Mouse (Mus musculus): ENCODE data around the gene Ugt3a1. TPM values are rescaled to one million over a fixed set of nuclear protein-coding genes. Genes with fewer than 3 reads are reported as not detected.
"Not testable (repeated sequence)": the region's sequence is repeated elsewhere in the genome, so short reads cannot be mapped to it uniquely, and the experiment has no call there.

Gene Ugt3a1
- polyA plus RNA-seq (2015; fragmentation: Nextera tagmentation; extraction: Ambion mirVana) = not detected in 2 replicates

- ATAC-seq (replicated peaks) = no peak
- Histone ChIP-seq H3K9me3 (no peaks in the 10 kb centered on the region), H3K36me3 (replicated peaks) (no peaks in the 10 kb centered on the region), H3K27me3 (replicated peaks) (no peaks in the 10 kb centered on the region), H3K27ac (no peak within 1 kb of the TSS), H3K9ac (no peak within 1 kb of the TSS), H3K4me3 (no peak within 1 kb of the TSS), H3K4me1 (no peaks in the 10 kb centered on the region), H3K4me2 (no peak within 1 kb of the TSS)
- WGBS = 94% methylated on average over 6 of the region's 6 CpGs
Observed at GRCm38 (mm10) chr15:9276838-9277295, at the start of gene Ugt3a1. Gene Ugt3a1 (plus strand): TSS chr15:9276888.

GRCm38 (mm10) chr15:9230917-9231316 is 45.8 kb upstream of the Ugt3a1 start:
- 0 out of 2 replicates have a peak, but pooled peaks have one; percentile 74 for ATAC-seq (replicated peaks)
- 75% methylated on average over 4 of the region's 4 CpGs for WGBS
- not testable (repeated sequence) for H3K9me3 ChIP-seq; H3K4me2 ChIP-seq; H3K27me3 ChIP-seq (replicated peaks); H3K9ac ChIP-seq; H3K4me3 ChIP-seq; H3K27ac ChIP-seq; H3K4me1 ChIP-seq; H3K36me3 ChIP-seq (replicated peaks)

GRCm38 (mm10) chr15:9246345-9246744 is 30.3 kb upstream of the Ugt3a1 start:
- H3K27ac ChIP-seq = no peak overlapping the region
- no peak overlapping the region for H3K4me3 ChIP-seq
- no peaks in the 10 kb centered on the region for H3K36me3 ChIP-seq (replicated peaks)
- H3K9me3 ChIP-seq = no peaks in the 10 kb centered on the region
- H3K27me3 ChIP-seq (replicated peaks) = no peaks in the 10 kb centered on the region
- H3K9ac ChIP-seq = no peak overlapping the region
- ATAC-seq (replicated peaks) = no peak
- H3K4me2 ChIP-seq = no peak overlapping the region
- H3K4me1 ChIP-seq = no peaks in the 10 kb centered on the region

GRCm38 (mm10) chr15:9252891-9253290 is 23.8 kb upstream of the Ugt3a1 start:
- no peak for ATAC-seq (replicated peaks)
- Histone ChIP-seq H3K36me3 (replicated peaks) (no peaks in the 10 kb centered on the region), H3K4me3 (no peak overlapping the region), H3K9ac (no peak overlapping the region), H3K4me2 (no peak overlapping the region), H3K9me3 (no peaks in the 10 kb centered on the region), H3K4me1 (no peaks in the 10 kb centered on the region), H3K27ac (no peak overlapping the region), H3K27me3 (replicated peaks) (no peaks in the 10 kb centered on the region)
- WGBS = 98% methylated on average over 3 of the region's 3 CpGs

GRCm38 (mm10) chr15:9260621-9261020 is 16.1 kb upstream of the Ugt3a1 start:
- H3K4me2 ChIP-seq = no peak overlapping the region
- 72% methylated on average over 3 of the region's 3 CpGs for WGBS
- no peak overlapping the region for H3K27ac ChIP-seq
- H3K36me3 ChIP-seq (replicated peaks) = no peaks in the 10 kb centered on the region
- H3K4me3 ChIP-seq = no peak overlapping the region
- H3K9ac ChIP-seq = no peak overlapping the region
- no peak for ATAC-seq (replicated peaks)
- no peaks in the 10 kb centered on the region for H3K4me1 ChIP-seq
- H3K9me3 ChIP-seq = no peaks in the 10 kb centered on the region
- no peaks in the 10 kb centered on the region for H3K27me3 ChIP-seq (replicated peaks)

GRCm38 (mm10) chr15:9271876-9272275 is 4.8 kb upstream of the Ugt3a1 start:
- no peak for ATAC-seq (replicated peaks)
- WGBS = 82% methylated on average over 7 of the region's 7 CpGs
- H3K27me3 ChIP-seq (replicated peaks) = no peaks in the 10 kb centered on the region
- no peak overlapping the region for H3K9ac ChIP-seq
- no peaks in the 10 kb centered on the region for H3K36me3 ChIP-seq (replicated peaks)
- H3K4me1 ChIP-seq = no peaks in the 10 kb centered on the region
- H3K4me3 ChIP-seq = no peak overlapping the region
- H3K27ac ChIP-seq = no peak overlapping the region
- H3K9me3 ChIP-seq = no peaks in the 10 kb centered on the region
- no peak overlapping the region for H3K4me2 ChIP-seq

- H3K4me2 ChIP-seq = no peak overlapping the region
- H3K4me3 ChIP-seq = no peak overlapping the region
- no peak for ATAC-seq (replicated peaks)
- no peaks in the 10 kb centered on the region for H3K9me3 ChIP-seq
- H3K36me3 ChIP-seq (replicated peaks) = no peaks in the 10 kb centered on the region
- no peak overlapping the region for H3K9ac ChIP-seq
- H3K4me1 ChIP-seq = no peaks in the 10 kb centered on the region
- no peak overlapping the region for H3K27ac ChIP-seq
- 92% methylated on average over 3 of the region's 3 CpGs for WGBS
- no peaks in the 10 kb centered on the region for H3K27me3 ChIP-seq (replicated peaks)
Observed at GRCm38 (mm10) chr15:9279026-9279425, 2.3 kb downstream of the Ugt3a1 start.

GRCm38 (mm10) chr15:9279596-9279995 is 2.9 kb downstream of the Ugt3a1 start:
- ATAC-seq (replicated peaks) = no peak
- H3K4me2 ChIP-seq = no peak overlapping the region
- no peaks in the 10 kb centered on the region for H3K9me3 ChIP-seq
- no peaks in the 10 kb centered on the region for H3K4me1 ChIP-seq
- no peak overlapping the region for H3K27ac ChIP-seq
- H3K4me3 ChIP-seq = no peak overlapping the region
- H3K27me3 ChIP-seq (replicated peaks) = no peaks in the 10 kb centered on the region
- 87% methylated on average over 3 of the region's 3 CpGs for WGBS
- no peak overlapping the region for H3K9ac ChIP-seq
- no peaks in the 10 kb centered on the region for H3K36me3 ChIP-seq (replicated peaks)

GRCm38 (mm10) chr15:9283165-9283564 is 6.5 kb downstream of the Ugt3a1 start:
- Histone ChIP-seq H3K27me3 (replicated peaks) (no peaks in the 10 kb centered on the region), H3K4me1 (no peaks in the 10 kb centered on the region), H3K9me3 (no peaks in the 10 kb centered on the region), H3K4me3 (no peak overlapping the region), H3K4me2 (no peak overlapping the region), H3K27ac (no peak overlapping the region), H3K9ac (no peak overlapping the region), H3K36me3 (replicated peaks) (no peaks in the 10 kb centered on the region)
- no peak for ATAC-seq (replicated peaks)
- WGBS = 87% methylated on average over 2 of the region's 2 CpGs

GRCm38 (mm10) chr15:9289660-9290059 is 13.0 kb downstream of the Ugt3a1 start:
- no peaks in the 10 kb centered on the region for H3K4me1 ChIP-seq
- H3K27me3 ChIP-seq (replicated peaks) = no peaks in the 10 kb centered on the region
- no peak overlapping the region for H3K27ac ChIP-seq
- no peak overlapping the region for H3K4me3 ChIP-seq
- no peak for ATAC-seq (replicated peaks)
- H3K4me2 ChIP-seq = no peak overlapping the region
- 63% methylated on average over 2 of the region's 2 CpGs for WGBS
- no peak overlapping the region for H3K9ac ChIP-seq
- H3K36me3 ChIP-seq (replicated peaks) = no peaks in the 10 kb centered on the region
- no peaks in the 10 kb centered on the region for H3K9me3 ChIP-seq

- Histone ChIP-seq H3K9ac (no peak overlapping the region), H3K27ac (no peak overlapping the region), H3K27me3 (replicated peaks) (no peaks in the 10 kb centered on the region), H3K9me3 (no peaks in the 10 kb centered on the region; the same call in 1 of the 2 replicates), H3K4me1 (no peaks in the 10 kb centered on the region), H3K36me3 (replicated peaks) (no peaks in the 10 kb centered on the region), H3K4me2 (no peak overlapping the region), H3K4me3 (no peak overlapping the region)
- WGBS = 84% methylated on average over 8 of the region's 8 CpGs
- ATAC-seq (replicated peaks) = no peak
Observed at GRCm38 (mm10) chr15:9305978-9306692, 29.4 kb downstream of the Ugt3a1 start.

GRCm38 (mm10) chr15:9334596-9334995 is 57.9 kb downstream of the Ugt3a1 start:
- H3K4me2 ChIP-seq = no peak overlapping the region
- H3K9me3 ChIP-seq = no peaks in the 10 kb centered on the region

GRCm38 (mm10) chr15:9335341-9335740 is 58.7 kb downstream of the Ugt3a1 start, which contains the start of gene Ugt3a2:
Gene Ugt3a2 (plus strand): TSS chr15:9335550.
- 90% methylated on average over 4 of the region's 4 CpGs for WGBS
- no peak within 1 kb of the TSS for H3K4me2 ChIP-seq
- no peak for ATAC-seq (replicated peaks)

More at GRCm38 (mm10) chr15:9334596-9334995, 57.9 kb downstream of the Ugt3a1 start:
- Histone ChIP-seq H3K27ac (no peak overlapping the region), H3K4me3 (no peak overlapping the region), H3K36me3 (replicated peaks) (no peaks in the 10 kb centered on the region), H3K4me1 (no peaks in the 10 kb centered on the region), H3K9ac (no peak overlapping the region), H3K27me3 (replicated peaks) (no peaks in the 10 kb centered on the region)
- no peak for ATAC-seq (replicated peaks)
- 70% methylated on average over 2 of the region's 2 CpGs for WGBS

More at GRCm38 (mm10) chr15:9335341-9335740, 58.7 kb downstream of the Ugt3a1 start, which contains the start of gene Ugt3a2:
- H3K4me3 ChIP-seq = no peak within 1 kb of the TSS
- no peaks in the 10 kb centered on the region for H3K27me3 ChIP-seq (replicated peaks)
- H3K9me3 ChIP-seq = no peaks in the 10 kb centered on the region
- H3K27ac ChIP-seq = no peak within 1 kb of the TSS
- H3K9ac ChIP-seq = no peak within 1 kb of the TSS
- H3K36me3 ChIP-seq (replicated peaks) = no peaks in the 10 kb centered on the region
- H3K4me1 ChIP-seq = no peaks in the 10 kb centered on the region

Data from midbrain, embryonic 15.5 days (tissue).